Mouse (Mus musculus) kidney, adult 18-20 months (tissue): ENCODE measurements around the gene Xlr5a.
"Not testable (repeated sequence)": the region's sequence is repeated elsewhere in the genome, so short reads cannot be mapped to it uniquely, and the experiment has no call there.

Experiments used
- DNase-seq: peaks from one replicate; pipeline ENCODE4 v3.0.0; 2021

Xlr5a gene

DNA sequence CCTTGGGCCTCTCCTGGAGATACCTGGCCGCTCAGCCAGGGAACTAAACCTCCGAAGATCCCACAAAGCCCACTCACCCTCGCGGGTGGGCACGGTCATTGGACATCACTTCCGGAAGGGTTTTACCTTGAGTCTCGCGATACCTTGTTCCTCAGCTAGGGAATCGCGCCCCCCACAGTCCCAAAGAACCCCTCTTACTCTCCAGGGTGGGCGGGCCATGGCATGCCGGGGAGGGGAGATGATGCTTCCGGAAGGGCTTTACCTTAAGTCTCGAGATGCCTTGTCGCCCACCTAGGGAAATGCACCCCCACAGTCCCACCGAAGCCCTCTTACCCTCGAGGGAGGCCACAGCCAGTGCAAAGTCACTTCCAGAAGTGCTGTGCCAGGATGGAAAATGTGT lies at the start of gene Xlr5a, which contains the start of gene Xlr5c:
Gene Xlr5a (minus strand): TSS at position 101 of the 400 bp plus-strand sequence.
Gene Xlr5c (minus strand): TSS at position 101 of the 400 bp plus-strand sequence.
- not testable (repeated sequence) for DNase-seq

DNA sequence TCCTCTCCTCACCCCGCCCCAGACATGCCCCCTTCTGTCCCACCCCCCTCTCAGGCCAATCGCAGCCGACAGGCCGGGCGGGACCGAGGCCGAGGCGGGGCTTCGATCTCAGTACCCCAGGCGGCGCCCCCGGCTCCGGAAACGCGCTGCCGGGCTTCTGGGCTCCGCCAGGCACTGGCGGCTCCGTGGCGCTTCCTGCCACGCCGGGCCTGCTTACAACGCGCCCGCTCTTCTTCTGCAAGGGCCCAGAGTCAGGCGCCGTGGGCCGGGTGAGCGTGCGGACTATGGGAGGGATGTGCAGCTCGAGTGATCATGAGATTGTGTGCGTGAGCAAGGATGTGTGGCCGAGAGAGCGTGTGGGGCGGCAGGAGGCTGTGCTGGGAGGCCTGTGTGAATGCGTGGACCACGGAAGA lies 49.7 kb upstream of the Xlr5a start, which contains the start of gene Zfp275:
Gene Zfp275 (plus strand): TSS at position 139 of the 413 bp plus-strand sequence.
- DNase-seq = peak; percentile 74

DNA sequence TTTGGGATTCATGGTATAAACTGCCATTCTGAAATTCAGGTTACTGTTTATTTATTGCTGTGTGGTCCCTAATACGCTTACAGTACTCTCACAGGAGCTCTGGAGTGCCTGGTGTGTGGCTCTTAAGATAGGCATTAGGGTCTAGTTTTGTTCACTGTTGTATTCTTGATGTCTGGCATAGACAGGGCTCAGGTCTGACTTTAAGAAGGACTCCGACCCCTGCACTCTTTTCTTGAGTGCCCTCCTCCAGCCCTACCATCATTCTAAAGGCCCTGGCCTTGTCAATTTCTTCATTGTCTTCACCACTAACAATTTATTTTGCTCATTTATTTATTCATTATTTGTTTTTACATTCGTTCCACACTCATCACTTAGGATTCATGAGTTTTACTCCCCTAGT lies 49.3 kb upstream of the Xlr5a start:
- DNase-seq = no peak

DNA sequence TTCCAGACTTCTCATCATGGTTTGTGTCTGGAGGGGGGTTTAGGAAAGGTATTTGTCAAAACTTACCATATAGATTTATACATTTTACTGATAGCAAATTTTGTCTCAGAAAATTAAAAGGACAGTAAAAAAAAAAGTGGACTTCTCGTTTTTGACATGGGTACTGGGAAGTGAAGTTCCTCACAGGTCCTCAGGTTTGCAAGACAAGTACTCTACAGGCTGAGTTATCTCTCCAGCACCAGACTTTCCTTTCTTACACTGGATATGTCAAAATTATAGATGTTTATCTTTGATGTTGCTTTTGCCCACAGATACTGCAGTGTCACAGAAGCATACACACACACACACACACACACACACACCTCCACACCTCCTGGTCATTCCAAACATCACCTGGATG lies 48.7 kb upstream of the Xlr5a start:
- DNase-seq = no peak

DNA sequence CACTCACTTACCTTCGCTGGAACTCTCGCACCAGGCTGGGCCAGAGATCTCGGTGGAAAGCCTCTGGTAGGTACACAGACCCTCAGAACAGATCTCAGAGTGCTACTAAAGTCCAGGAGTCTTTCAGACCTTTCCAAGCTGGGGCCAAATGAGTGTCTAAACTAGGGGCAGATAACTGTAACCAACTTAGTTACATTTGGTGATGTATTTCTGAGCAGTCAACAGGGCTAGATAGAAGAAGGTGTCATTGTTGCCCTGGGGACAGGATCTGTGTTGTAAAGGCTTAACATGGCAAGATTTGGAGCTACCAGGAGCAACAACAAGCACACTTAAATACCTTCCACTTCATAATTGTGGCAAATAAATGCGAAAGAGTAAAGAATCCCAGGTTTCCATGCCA lies 44.0 kb upstream of the Xlr5a start, which contains the start of gene Gm45015:
Gene Gm45015 (minus strand): TSS at position 101 of the 400 bp plus-strand sequence.
- no peak for DNase-seq

DNA sequence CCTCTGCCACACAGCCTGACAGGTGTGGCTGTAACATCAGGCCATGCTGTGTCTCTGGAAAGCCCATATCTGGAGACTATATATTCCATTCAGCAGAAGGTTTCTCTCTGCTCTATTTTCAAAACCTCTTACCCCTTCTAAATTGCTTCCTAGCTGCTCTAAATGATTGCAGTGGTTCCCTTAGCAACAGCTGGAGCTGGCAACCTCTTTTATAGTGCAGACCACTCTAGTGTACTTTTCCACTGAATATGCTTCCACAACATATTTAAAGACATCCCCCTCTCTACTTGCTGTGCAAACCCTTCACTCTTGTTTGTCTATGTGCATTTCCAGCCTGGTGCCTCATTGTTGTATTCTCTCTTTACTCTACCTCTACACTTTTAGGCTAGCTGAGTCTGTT lies 40.8 kb upstream of the Xlr5a start:
- no peak for DNase-seq

DNA sequence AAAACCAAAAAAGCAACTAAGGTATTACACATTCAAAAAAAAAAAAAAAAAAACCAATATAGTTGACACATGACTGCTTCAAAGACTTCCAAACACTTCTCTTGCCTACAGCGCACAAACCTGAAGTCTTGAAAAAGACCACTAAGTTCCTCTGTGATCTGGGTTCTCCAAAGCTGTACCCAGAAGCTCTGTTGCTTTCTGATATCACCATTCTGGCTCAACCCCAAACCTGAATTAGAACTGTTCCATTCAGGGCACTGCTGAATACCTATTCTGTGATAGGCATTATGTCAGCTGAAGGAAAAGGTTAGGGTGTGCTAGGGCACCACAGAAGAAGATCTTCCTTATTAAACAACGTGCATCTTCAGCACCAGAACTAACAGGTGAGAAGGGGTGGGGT lies 34.4 kb upstream of the Xlr5a start:
- DNase-seq = no peak

DNA sequence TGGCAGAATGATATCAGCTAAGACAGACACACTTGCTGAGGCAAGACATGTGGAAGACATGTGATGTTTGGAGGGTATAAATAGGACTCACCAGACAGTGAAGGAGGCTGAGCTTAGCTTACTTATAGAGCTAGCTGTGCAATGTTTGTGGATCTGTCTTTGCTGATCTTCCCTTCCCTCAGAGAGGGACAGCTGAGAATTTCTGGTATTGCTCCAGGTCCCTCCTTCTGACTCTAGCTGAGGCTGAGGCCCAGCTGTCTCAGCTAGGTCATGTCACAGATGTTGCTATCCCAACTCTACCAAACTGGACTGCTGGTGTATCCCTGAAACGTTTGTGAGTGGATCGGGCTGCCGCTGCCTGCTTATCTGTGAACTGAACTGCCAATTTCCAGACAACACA lies 28.3 kb upstream of the Xlr5a start:
- no peak for DNase-seq

DNA sequence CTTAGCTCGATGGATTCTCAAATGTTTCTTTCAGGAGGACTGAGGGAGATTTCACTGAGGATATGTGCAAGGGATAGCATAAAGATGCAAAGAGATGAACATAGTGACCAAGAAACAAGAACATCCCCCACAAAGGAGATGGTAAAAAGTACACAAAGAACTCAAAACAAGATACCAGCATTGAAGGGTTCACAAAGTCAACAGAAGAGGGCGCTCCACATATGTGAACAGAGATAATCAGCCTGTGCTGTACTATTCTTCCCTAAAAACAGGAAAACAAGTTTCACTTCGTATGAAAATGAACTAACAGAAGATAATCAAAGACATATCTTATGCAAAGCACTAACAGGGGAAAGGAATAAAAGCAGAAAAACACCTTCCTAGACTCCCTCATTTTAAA lies 19.7 kb upstream of the Xlr5a start:
- DNase-seq = peak; percentile 8

DNA sequence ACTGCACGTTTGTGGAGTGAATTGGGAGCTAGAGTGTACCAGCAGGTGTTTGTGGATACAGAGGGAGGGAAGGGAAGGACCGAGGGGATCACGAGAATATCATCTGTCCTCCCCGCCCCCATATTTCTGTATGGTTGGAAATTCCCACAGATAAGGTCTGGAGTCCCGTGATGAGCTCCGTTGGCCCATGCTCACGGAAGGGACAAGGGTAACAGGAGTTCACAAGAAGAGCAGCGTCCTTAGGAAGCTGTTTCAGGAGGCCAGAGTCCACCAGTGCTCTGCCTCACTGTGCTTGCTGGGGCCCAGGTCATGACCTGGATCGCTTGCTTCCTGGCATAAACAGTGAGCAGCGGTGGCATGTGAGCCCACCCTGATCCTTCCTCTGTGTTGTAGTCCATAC lies 3.0 kb upstream of the Xlr5a start:
- DNase-seq = peak; percentile 40

DNA sequence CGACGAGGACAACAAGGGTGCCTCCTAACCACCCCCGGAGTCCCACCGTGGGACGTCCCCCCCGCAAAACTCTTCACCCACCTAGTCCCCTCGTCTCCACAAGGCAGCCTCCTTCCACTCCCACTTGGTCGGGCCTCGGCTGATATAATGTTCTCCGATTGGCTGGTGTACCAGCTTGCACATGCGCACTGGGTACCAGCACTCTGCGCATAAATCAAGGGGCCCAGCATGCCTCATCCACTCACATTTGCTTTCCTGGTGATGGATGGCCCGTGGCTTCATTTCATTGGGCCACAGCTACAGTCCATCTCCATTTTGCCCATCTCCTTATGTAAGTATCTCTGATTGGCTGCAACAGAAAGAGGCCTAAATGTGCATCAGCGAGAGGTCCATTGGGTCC lies 27.5 kb downstream of the Xlr5a start, which contains the start of gene Xlr3c:
Gene Xlr3c (minus strand): TSS at position 121 of the 400 bp plus-strand sequence.
- DNase-seq = not testable (repeated sequence)

DNA sequence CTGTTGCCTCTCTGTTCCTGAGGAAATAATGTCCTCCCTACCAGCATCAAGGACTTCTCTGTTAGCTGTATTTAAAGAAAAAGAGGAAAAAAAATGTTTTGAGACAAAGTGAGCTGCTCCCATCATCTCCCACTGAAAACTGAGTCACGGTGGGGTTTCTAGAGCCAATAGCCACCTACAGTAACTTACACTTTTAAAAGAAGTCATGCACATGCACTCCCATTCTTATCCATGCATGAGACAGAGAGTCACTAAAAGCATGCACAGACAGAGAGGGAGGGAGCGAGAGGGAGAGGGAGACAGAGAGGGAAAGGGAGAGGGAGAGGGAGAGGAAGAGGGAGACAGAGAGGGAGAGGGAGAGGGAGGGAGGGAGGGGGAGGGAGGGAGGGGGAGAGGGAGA lies 30.3 kb downstream of the Xlr5a start:
- DNase-seq = not testable (repeated sequence)

DNA sequence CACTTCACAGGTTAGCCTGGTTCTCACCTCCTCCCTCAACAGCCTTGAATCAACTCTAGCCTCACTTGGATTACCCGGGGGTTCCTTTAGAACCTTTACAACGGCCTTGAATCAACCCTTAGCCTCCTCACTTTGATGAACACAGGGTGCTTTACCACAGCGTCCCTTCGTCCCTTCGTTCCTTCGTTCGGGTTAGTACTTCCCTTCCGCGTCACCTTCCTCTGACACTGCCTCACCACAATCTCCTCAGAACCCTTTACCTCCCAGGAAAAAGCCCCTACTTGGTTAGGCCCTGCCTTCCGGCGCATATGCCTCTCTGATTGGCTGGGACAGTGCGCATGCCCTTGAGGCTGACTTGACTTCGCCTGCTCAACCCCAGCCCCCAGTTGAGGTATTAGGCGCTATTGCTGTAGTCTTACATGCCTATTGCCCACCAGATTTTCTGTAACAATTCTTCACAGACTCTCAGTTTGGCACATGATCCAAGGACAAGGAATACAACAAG lies 49.9 kb downstream of the Xlr5a start, which contains the start of gene Xlr4c:
Gene Xlr4c (minus strand): TSS at position 310 of the 505 bp plus-strand sequence.
- DNase-seq = not testable (repeated sequence)

DNA sequence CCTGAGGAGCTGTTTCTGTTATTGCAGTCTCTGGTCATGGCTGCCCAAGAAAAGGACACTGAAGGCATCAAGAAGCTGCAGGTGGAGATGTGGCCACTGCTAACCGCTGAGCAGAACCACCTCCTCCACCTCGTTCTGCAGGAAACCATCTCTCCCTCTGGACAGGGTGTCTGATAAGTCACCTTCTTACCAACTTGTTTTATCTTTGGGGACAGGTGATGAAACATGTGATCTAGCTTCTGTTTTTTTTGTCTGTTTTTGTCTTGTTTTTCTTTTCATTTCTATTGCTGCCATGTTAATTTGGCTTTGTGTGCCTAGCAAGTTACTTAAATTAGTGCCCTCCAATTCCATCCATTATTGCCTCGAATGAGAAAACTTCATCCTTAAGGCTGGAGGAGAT lies 63.5 kb downstream of the Xlr5a start:
- DNase-seq = no peak

DNA sequence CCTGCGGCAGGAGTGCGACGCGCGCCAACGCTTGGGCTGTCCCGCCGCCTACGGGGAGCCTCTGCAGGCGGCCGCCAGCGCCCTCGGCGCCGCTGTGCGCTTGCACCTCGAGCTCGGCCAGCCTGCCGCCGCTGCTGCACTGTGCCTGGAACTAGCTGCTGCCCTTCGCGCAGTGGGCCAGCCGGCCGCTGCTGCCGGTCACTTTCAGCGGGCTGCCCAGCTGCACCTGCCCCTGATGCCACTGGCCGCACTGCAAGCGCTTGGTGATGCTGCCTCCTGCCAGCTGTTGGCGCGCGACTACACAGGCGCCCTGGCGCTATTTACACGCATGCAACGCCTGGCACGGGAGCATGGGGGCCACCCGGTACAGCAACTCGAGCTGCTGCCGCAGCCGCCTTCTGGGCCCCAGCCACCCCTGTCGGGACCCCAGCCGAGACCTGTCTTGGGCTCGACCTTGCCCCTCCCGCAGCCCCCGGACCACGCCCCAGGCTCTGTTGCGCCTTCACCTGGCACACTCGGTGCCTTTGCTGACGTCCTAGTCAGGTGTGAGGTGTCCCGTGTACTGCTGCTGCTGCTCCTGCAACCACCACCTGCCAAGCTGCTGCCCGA lies 64.1 kb downstream of the Xlr5a start:
- DNase-seq = no peak

DNA sequence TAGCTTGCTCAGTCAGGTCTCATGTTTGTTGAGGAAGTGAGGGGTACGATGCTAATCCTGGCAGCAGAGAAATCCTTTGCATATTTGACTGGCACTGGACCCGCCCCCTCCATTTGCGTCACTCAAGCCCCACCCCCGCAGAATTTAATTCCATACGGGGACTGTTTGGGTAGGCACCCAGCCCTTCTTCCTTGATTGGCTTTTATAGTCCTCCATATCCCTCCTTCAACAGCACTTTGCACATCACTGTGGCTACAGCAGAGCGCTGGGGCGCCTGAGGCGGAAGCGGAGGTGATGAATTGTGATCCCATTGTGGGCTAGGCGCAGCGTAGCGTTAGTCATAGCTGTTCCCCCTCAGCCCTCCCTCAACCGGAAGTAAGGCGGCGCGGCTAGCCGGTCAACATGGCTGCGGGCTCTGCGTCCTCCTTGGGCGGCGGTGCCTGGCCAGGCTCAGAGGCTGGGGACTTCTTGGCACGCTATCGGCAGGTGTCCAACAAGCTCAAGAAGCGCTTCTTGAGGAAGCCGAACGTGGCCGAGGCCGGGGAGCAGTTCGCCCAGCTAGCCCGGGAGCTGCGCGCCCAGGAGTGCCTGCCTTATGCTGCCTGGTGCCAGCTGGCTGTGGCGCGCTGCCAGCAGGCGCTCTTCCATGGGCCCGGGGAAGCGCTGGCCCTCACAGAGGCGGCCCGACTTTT lies 64.7 kb downstream of the Xlr5a start, which contains the start of gene F8a:
Gene F8a (plus strand): TSS at position 378 of the 692 bp plus-strand sequence.
- peak; percentile 85 for DNase-seq

DNA sequence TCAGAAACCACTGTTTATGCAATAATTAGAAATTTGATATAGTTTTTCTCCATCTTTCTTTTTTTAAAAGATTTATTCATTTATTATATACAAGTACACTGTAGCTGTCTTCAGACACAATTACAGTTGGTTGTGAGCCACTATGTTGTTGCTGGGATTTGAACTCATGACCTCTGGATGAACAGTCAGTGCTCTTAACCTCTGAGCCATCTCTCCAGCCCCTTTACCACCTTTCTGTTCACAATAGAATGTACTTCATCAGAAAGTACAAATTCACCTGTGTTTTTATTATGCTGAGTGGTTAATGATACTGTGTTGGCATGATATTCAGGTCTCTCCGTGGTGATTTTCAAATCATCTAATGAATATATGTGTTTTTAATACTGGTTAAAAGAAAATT lies 67.4 kb downstream of the Xlr5a start:
- no peak for DNase-seq

DNA sequence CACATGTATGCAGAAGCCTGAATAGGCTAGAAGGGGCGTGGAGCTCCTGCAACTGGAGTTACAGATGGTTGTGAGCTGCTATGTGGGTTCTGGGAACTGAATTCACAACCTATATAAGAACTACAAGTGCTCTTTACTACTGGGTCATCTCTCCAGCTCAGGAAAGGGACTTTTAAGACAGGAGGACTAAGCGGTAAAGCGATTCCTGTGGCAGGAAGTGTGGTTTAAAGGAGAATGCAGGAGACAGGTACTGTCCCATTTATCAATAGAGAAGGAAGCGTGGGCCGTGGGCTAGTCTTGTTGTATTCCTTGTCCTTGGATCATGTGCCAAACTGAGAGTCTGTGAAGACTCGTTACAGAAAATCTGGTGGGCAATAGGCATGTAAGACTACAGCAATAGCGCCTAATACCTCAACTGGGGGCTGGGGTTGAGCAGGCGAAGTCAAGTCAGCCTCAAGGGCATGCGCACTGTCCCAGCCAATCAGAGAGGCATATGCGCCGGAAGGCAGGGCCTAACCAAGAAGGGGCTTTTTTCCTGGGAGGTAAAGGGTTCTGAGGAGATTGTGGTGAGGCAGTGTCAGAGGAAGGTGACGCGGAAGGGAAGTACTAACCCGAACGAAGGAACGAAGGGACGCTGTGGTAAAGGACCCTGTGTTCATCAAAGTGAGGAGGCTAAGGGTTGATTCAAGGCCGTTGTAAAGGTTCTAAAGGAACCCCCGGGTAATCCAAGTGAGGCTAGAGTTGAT lies 78.8 kb downstream of the Xlr5a start, which contains the start of gene Xlr4b:
Gene Xlr4b (plus strand): TSS at position 515 of the 746 bp plus-strand sequence.
- DNase-seq = not testable (repeated sequence)

DNA sequence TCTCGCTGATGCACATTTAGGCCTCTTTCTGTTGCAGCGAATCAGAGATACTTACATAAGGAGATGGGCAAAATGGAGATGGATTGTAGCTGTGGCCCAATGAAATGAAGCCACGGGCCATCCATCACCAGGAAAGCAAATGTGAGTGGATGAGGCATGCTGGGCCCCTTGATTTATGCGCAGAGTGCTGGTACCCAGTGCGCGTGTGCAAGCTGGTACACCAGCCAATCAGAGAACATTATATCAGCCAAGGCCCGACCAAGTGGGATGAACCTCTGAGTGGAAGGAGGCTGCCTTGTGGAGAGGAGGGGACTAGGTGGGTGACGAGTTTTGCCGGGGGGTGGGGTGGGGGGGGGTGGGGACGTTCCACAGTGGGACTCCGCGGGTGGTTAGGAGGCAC lies 100.8 kb downstream of the Xlr5a start, which contains the start of gene Xlr3b:
Gene Xlr3b (plus strand): TSS at position 274 of the 400 bp plus-strand sequence.
- DNase-seq = not testable (repeated sequence)

DNA sequence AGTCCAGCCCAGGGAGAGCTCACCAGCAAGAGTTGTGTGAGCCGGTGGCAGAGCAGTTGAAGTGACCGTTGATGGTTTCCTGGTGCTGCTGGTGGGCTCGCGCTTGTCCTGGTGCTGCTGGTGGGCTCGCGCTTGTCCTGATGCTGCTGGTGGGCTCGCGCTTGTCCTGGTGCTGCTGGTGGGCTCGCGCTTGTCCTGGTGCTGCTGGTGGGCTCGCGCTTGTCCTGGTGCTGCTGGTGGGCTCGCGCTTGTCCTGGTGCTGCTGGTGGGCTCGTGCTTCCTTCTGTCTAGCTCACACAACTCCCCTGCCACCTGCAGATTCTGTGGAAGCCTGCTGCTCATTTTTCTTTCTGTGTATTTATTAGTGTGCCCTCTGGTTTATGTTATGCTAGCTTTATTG lies 115.9 kb downstream of the Xlr5a start, which contains the start of gene Spin2d:
Gene Spin2d (minus strand): TSS at position 101 of the 400 bp plus-strand sequence.
- not testable (repeated sequence) for DNase-seq

DNA sequence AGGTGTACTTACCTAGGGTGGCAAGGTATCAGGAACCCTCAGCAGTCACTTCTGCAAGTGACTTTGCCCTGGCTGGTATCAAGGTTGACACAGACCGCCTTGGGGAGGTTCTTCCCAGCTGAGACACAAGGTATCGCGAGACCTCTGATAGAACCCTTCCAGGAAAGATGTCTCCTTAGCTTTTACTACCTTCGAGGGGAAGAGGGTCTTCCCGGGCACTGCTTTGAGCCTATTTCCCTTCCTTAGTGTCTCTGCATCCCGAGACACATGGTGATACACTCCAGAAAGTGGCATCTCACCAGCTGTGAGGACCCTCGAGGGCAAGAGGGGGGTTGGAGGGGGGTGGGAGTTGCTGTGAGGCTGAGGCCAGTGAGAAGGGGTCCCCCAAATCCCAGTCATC lies 143.4 kb downstream of the Xlr5a start, which contains the start of gene DXBay18:
Gene DXBay18 (minus strand): TSS at position 101 of the 400 bp plus-strand sequence.
- not testable (repeated sequence) for DNase-seq

DNA sequence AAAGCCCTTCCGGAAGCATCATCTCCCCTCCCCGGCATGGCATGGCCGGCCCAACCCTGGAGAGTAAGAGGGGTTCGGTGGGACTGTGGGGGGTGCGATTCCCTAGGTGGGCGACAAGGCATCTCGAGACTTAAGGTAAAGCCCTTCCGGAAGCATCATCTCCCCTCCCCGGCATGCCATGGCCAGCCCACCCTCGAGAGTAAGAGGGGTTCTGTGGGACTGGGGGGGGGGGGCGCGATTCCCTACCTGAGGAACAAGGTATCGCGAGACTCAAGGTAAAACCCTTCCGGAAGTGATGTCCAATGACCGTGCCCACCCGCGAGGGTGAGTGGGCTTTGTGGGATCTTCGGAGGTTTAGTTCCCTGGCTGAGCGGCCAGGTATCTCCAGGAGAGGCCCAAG lies 144.3 kb downstream of the Xlr5a start, which contains the start of gene Xlr5b:
Gene Xlr5b (plus strand): TSS at position 301 of the 400 bp plus-strand sequence.
- DNase-seq = not testable (repeated sequence)
